Mouse (Mus musculus) lung, embryonic 16.5 days (tissue): ENCODE measurements at regions not wholly inside any gene's neighbourhood (a gene's known extent, or its start where the extent isn't known, plus 50 kb on each side); places are given as distances from the start of the nearest gene placed in this dataset.

Experiments
- ATAC-seq: fragments of 200-750 bp; cut with Nextera tagmentation; 2 replicates; pipeline ENCODE4 v1.8.0; 2017; ENCODE audit warnings: low read depth, mild to moderate bottlenecking, moderate library complexity
- H3K27ac ChIP-seq: fragments of 300-500 bp; sonication (generic); 2 replicates; pipeline ENCODE4 v1.5.1; 2014; ENCODE audit warnings: mild to moderate bottlenecking, control low read depth, low read length
- H3K27me3 ChIP-seq: fragments of 300-500 bp; sonication (generic); 2 replicates; pipeline ENCODE4 v1.6.1; 2014; ENCODE audit warnings: low read depth, low read length, mixed read lengths; ENCODE audit not compliant: control insufficient read depth, insufficient read depth
- H3K36me3 ChIP-seq: fragments of 300-500 bp; sonication (generic); 2 replicates; pipeline ENCODE4 v1.6.1; 2014; ENCODE audit warnings: low read length; ENCODE audit not compliant: control insufficient read depth, insufficient read depth
- H3K4me1 ChIP-seq: fragments of 300-500 bp; sonication (generic); replicated peaks from 2 replicates; pipeline ENCODE4 v1.6.1; 2014; ENCODE audit warnings: low read length, mixed read lengths; ENCODE audit not compliant: control insufficient read depth, insufficient read depth
- H3K4me2 ChIP-seq: fragments of 300-500 bp; sonication (generic); 2 replicates; pipeline ENCODE4 v1.6.1; 2014; ENCODE audit warnings: low read depth, low read length, control low read depth
- H3K4me3 ChIP-seq: fragments of 300-500 bp; sonication (generic); 2 replicates; pipeline ENCODE4 v1.5.1; 2014; ENCODE audit warnings: mild to moderate bottlenecking, low read length, control low read depth
- H3K9ac ChIP-seq: fragments of 300-500 bp; sonication (generic); 2 replicates; pipeline ENCODE4 v1.6.1; 2014; ENCODE audit warnings: low read length, control low read depth
- H3K9me3 ChIP-seq: fragments of 300-500 bp; sonication (generic); 2 replicates; pipeline ENCODE4 v1.6.1; 2016; ENCODE audit warnings: low read length; ENCODE audit not compliant: control insufficient read depth
- WGBS: fragments of 180-500 bp; shearing (Covaris S2); extraction: QIAGEN DNeasy Blood & Tissue Kit; methylation state at CpG from one replicate; pipeline ENCODE4 v1.1.7; 2014; 5-methylcytosine and 5-hydroxymethylcytosine counted together

GRCm38 (mm10) chr10:21777103-21777502, 104.9 kb upstream of the Sgk1 start:
- no peaks in the 10 kb centered on the region for H3K9me3 ChIP-seq
- no peaks in the 10 kb centered on the region for H3K36me3 ChIP-seq
- H3K4me1 ChIP-seq, result no peaks in the 10 kb centered on the region
- WGBS, result 84% methylated on average over 3 of the region's 3 CpGs
- H3K27me3 ChIP-seq, result no peaks in the 10 kb centered on the region
- H3K27ac ChIP-seq, result no peak overlapping the region
- no peak for ATAC-seq
- no peak overlapping the region for H3K9ac ChIP-seq
- H3K4me2 ChIP-seq, result no peak overlapping the region
- H3K4me3 ChIP-seq, result no peak overlapping the region

- Histone ChIP-seq H3K4me1 (no peaks in the 10 kb centered on the region), H3K4me3 (no peak overlapping the region), H3K9me3 (no peaks in the 10 kb centered on the region), H3K4me2 (no peak overlapping the region), H3K27ac (no peak overlapping the region), H3K9ac (no peak overlapping the region), H3K27me3 (no peaks in the 10 kb centered on the region), H3K36me3 (no peaks in the 10 kb centered on the region)
- no peak for ATAC-seq
- 81% methylated on average over 7 of the region's 7 CpGs for WGBS
These were observed 98.5 kb upstream of the Sgk1 start for GRCm38 (mm10) chr10:21783478-21783877.

GRCm38 (mm10) chr10:21785110-21785509, 96.9 kb upstream of the Sgk1 start:
- Histone ChIP-seq H3K4me3 (no peak overlapping the region), H3K27ac (no peak overlapping the region), H3K36me3 (no peaks in the 10 kb centered on the region), H3K9me3 (no peaks in the 10 kb centered on the region), H3K4me2 (no peak overlapping the region), H3K4me1 (no peaks in the 10 kb centered on the region; the same call in 1 of the 2 replicates), H3K9ac (no peak overlapping the region), H3K27me3 (no peaks in the 10 kb centered on the region)
- 62% methylated on average over 4 of the region's 4 CpGs for WGBS
- ATAC-seq, result no peak

GRCm38 (mm10) chr10:21785785-21786184, 96.2 kb upstream of the Sgk1 start:
- no peak overlapping the region for H3K4me3 ChIP-seq
- 41% methylated on average over 5 of the region's 5 CpGs for WGBS
- H3K4me1 ChIP-seq, result no peaks in the 10 kb centered on the region; the same call in 1 of the 2 replicates
- ATAC-seq, result no peak
- H3K36me3 ChIP-seq, result no peaks in the 10 kb centered on the region
- no peaks in the 10 kb centered on the region for H3K9me3 ChIP-seq
- no peak overlapping the region for H3K4me2 ChIP-seq
- H3K9ac ChIP-seq, result no peak overlapping the region
- no peak overlapping the region for H3K27ac ChIP-seq
- no peaks in the 10 kb centered on the region for H3K27me3 ChIP-seq

- no peaks in the 10 kb centered on the region for H3K27me3 ChIP-seq
- no peaks in the 10 kb centered on the region for H3K36me3 ChIP-seq
- H3K4me2 ChIP-seq, result no peak overlapping the region
- no peak overlapping the region for H3K27ac ChIP-seq
- 32% methylated on average over 17 of the region's 17 CpGs for WGBS
- ATAC-seq, result no peak
- no peak overlapping the region for H3K4me3 ChIP-seq
- H3K4me1 ChIP-seq, result no peaks in the 10 kb centered on the region; the same call in 1 of the 2 replicates
- H3K9ac ChIP-seq, result no peak overlapping the region
- H3K9me3 ChIP-seq, result no peaks in the 10 kb centered on the region
These were observed 92.0 kb upstream of the Sgk1 start for GRCm38 (mm10) chr10:21789847-21790530.

- no peaks in the 10 kb centered on the region; the same call in 1 of the 2 replicates for H3K4me1 ChIP-seq
- no peak overlapping the region for H3K9ac ChIP-seq
- WGBS, result 87% methylated on average over 3 of the region's 3 CpGs
- no peaks in the 10 kb centered on the region for H3K36me3 ChIP-seq
- H3K9me3 ChIP-seq, result no peaks in the 10 kb centered on the region
- H3K4me2 ChIP-seq, result no peak overlapping the region
- ATAC-seq, result no peak
- no peak overlapping the region for H3K4me3 ChIP-seq
- H3K27me3 ChIP-seq, result no peaks in the 10 kb centered on the region
- H3K27ac ChIP-seq, result no peak overlapping the region
These were observed 91.0 kb upstream of the Sgk1 start for GRCm38 (mm10) chr10:21790991-21791390.

GRCm38 (mm10) chr10:21792431-21792830, 89.6 kb upstream of the Sgk1 start:
- no peaks in the 10 kb centered on the region; the same call in 1 of the 2 replicates for H3K4me1 ChIP-seq
- H3K27ac ChIP-seq, result no peak overlapping the region
- no peak overlapping the region for H3K4me2 ChIP-seq
- H3K27me3 ChIP-seq, result no peaks in the 10 kb centered on the region
- H3K9me3 ChIP-seq, result no peaks in the 10 kb centered on the region
- WGBS, result 42% methylated on average over 10 of the region's 10 CpGs
- H3K4me3 ChIP-seq, result no peak overlapping the region
- no peaks in the 10 kb centered on the region for H3K36me3 ChIP-seq
- no peak overlapping the region for H3K9ac ChIP-seq
- no peak for ATAC-seq

GRCm38 (mm10) chr10:21793641-21794040, 88.3 kb upstream of the Sgk1 start:
- H3K4me1 ChIP-seq, result no peaks in the 10 kb centered on the region; the same call in 1 of the 2 replicates
- no peak overlapping the region for H3K9ac ChIP-seq
- no peak overlapping the region for H3K27ac ChIP-seq
- 89% methylated on average over 11 of the region's 11 CpGs for WGBS
- ATAC-seq, result no peak
- H3K4me2 ChIP-seq, result no peak overlapping the region
- H3K4me3 ChIP-seq, result no peak overlapping the region
- H3K9me3 ChIP-seq, result no peaks in the 10 kb centered on the region
- no peaks in the 10 kb centered on the region for H3K36me3 ChIP-seq
- H3K27me3 ChIP-seq, result no peaks in the 10 kb centered on the region

GRCm38 (mm10) chr10:21796386-21796785, 85.6 kb upstream of the Sgk1 start:
- no peaks in the 10 kb centered on the region for H3K36me3 ChIP-seq
- H3K4me2 ChIP-seq, result no peak overlapping the region
- H3K4me3 ChIP-seq, result no peak overlapping the region
- no peaks in the 10 kb centered on the region for H3K4me1 ChIP-seq
- ATAC-seq, result no peak
- H3K27me3 ChIP-seq, result no peaks in the 10 kb centered on the region
- no peak overlapping the region for H3K27ac ChIP-seq
- 88% methylated on average over 4 of the region's 4 CpGs for WGBS
- H3K9me3 ChIP-seq, result no peaks in the 10 kb centered on the region
- H3K9ac ChIP-seq, result no peak overlapping the region
